Mouse (Mus musculus) heart, postnatal 0 days (tissue): Measurements from ENCODE around the gene Hk3. TPM values are rescaled to one million over a fixed set of nuclear protein-coding genes. Genes with fewer than 3 reads are reported as not detected.

Source experiments
- ATAC-seq: fragments of 200-750 bp; cut with Nextera tagmentation; 2 replicates; pipeline ENCODE4 v1.8.0; 2017; ENCODE audit warnings: low read depth, moderate number of reproducible peaks, moderate library complexity; ENCODE audit not compliant: insufficient read depth
- DNase-seq: peaks from one replicate; pipeline ENCODE4 v3.0.0-alpha.2; 2016; ENCODE audit warnings: low spot score
- H3K27ac ChIP-seq: fragments of 300-500 bp; sonication (generic); 2 replicates; pipeline ENCODE4 v1.5.1; 2014; ENCODE audit warnings: low read depth, mild to moderate bottlenecking
- H3K27me3 ChIP-seq: fragments of 300-500 bp; sonication (generic); 2 replicates; pipeline ENCODE4 v1.6.1; 2014; ENCODE audit warnings: low read length, mixed read lengths; ENCODE audit not compliant: control insufficient read depth, insufficient read depth
- H3K36me3 ChIP-seq: fragments of 300-500 bp; sonication (generic); replicated peaks from 2 replicates; pipeline ENCODE4 v1.6.1; 2014; ENCODE audit warnings: low read length, mixed read lengths; ENCODE audit not compliant: control insufficient read depth, insufficient read depth
- H3K4me1 ChIP-seq: fragments of 300-500 bp; sonication (generic); 2 replicates; pipeline ENCODE4 v1.6.1; 2014; ENCODE audit warnings: antibody characterized with exemption; ENCODE audit not compliant: control insufficient read depth, insufficient read depth
- H3K4me2 ChIP-seq: fragments of 300-500 bp; sonication (generic); 2 replicates; pipeline ENCODE4 v1.6.1; 2014; ENCODE audit warnings: low read depth, mild to moderate bottlenecking, low read length, moderate library complexity
- H3K4me3 ChIP-seq: fragments of 300-500 bp; sonication (generic); 2 replicates; pipeline ENCODE4 v1.5.1; 2014; ENCODE audit warnings: low read depth, low read length
- H3K9ac ChIP-seq: fragments of 300-500 bp; sonication (generic); replicated peaks from 2 replicates; pipeline ENCODE4 v1.6.1; 2014; ENCODE audit warnings: low read depth, low read length, mixed read lengths
- H3K9me3 ChIP-seq: fragments of 300-500 bp; sonication (generic); replicated peaks from 2 replicates; pipeline ENCODE4 v1.6.1; 2016; ENCODE audit warnings: low read length; ENCODE audit not compliant: control insufficient read depth
- CTCF ChIP-seq: IDR thresholded peaks from 2 replicates; pipeline ENCODE4 v1.5.1; 2016; ENCODE audit warnings: antibody characterized with exemption, control low read depth, low read depth
- EP300 ChIP-seq: IDR thresholded peaks from 2 replicates; pipeline ENCODE4 v1.6.1; 2016; ENCODE audit warnings: antibody characterized with exemption, low read depth
- whole genome bisulfite sequencing: fragments of 180-500 bp; shearing (Covaris S2); extraction: QIAGEN DNeasy Blood & Tissue Kit; methylation state at CpG from one replicate; pipeline ENCODE4 v1.1.7; 2014; 5-methylcytosine and 5-hydroxymethylcytosine counted together
- polyA plus RNA-seq: library from polyadenylated mRNA; unstranded; fragments of >200 nt; fragmentation: Nextera tagmentation; extraction: Ambion mirVana; gene quantifications from 2 replicates; pipeline ENCODE4 v1.2.1, GENCODE M21; 2015
- total RNA-seq: library from RNA; depleted of rRNA; stranded (reverse); fragments of >200 nt; gene quantifications from 2 replicates; pipeline ENCODE4 v1.2.3, GENCODE M21; 2014; ENCODE audit warnings: low replicate concordance

The Hk3 gene
- total and polyA plus RNA-seq, 2 experiments from 2014 or later: 0.38 TPM

- H3K9me3 ChIP-seq: no peaks in the 10 kb centered on the region
- no peak overlapping the region for H3K9ac ChIP-seq
- H3K4me1 ChIP-seq: no peaks in the 10 kb centered on the region
- ATAC-seq: no peak
- H3K27ac ChIP-seq: no peak overlapping the region
- TF ChIP-seq CTCF (no peak), EP300 (no peak)
- WGBS: 65% methylated on average over 2 of the region's 2 CpGs
- H3K4me2 ChIP-seq: no peak overlapping the region
- H3K36me3 ChIP-seq: peaks cover 15% of the 10 kb centered on the region
- DNase-seq: no peak
- H3K27me3 ChIP-seq: no peaks in the 10 kb centered on the region
- H3K4me3 ChIP-seq: no peak overlapping the region
Observed at GRCm38 (mm10) chr13:55024215-55024614, 3.0 kb upstream of the Hk3 start.

- 51% methylated on average over 9 of the region's 9 CpGs for WGBS
- Histone ChIP-seq H3K27me3 (no peaks in the 10 kb centered on the region), H3K27ac (no peak overlapping the region), H3K4me3 (no peak overlapping the region), H3K36me3 (0 out of 2 replicates have a peak, but pooled peaks cover 2% of the 10 kb centered on the region), H3K4me2 (no peak overlapping the region), H3K4me1 (no peaks in the 10 kb centered on the region), H3K9me3 (no peaks in the 10 kb centered on the region), H3K9ac (no peak overlapping the region)
- ATAC-seq (no peak), DNase-seq (peak; percentile 12)
- TF ChIP-seq EP300 (no peak), CTCF (no peak)
Observed at GRCm38 (mm10) chr13:55022715-55023114, 1.5 kb upstream of the Hk3 start.

- Histone ChIP-seq H3K4me3 (no peak overlapping the region), H3K9me3 (no peaks in the 10 kb centered on the region), H3K27me3 (no peaks in the 10 kb centered on the region), H3K4me2 (no peak overlapping the region), H3K4me1 (no peaks in the 10 kb centered on the region), H3K27ac (no peak overlapping the region), H3K36me3 (no peaks in the 10 kb centered on the region), H3K9ac (no peak overlapping the region)
- WGBS: 76% methylated on average over 4 of the region's 4 CpGs
- TF ChIP-seq EP300 (no peak), CTCF (no peak)
- no peak for ATAC-seq
- DNase-seq: no peak
Observed at GRCm38 (mm10) chr13:55022256-55022655, 1.1 kb upstream of the Hk3 start.

GRCm38 (mm10) chr13:55020051-55020450 is 1.1 kb downstream of the Hk3 start:
- Histone ChIP-seq H3K9ac (no peak overlapping the region), H3K9me3 (no peaks in the 10 kb centered on the region), H3K36me3 (no peaks in the 10 kb centered on the region), H3K4me3 (no peak overlapping the region), H3K4me1 (no peaks in the 10 kb centered on the region), H3K27me3 (no peaks in the 10 kb centered on the region), H3K27ac (no peak overlapping the region), H3K4me2 (no peak overlapping the region)
- 83% methylated on average over 4 of the region's 4 CpGs for WGBS
- no peak for TF ChIP-seq EP300
- no peak for TF ChIP-seq CTCF
- ATAC-seq (no peak), DNase-seq (no peak)

GRCm38 (mm10) chr13:55019181-55019580 is 2.0 kb downstream of the Hk3 start:
- Histone ChIP-seq H3K9me3 (no peaks in the 10 kb centered on the region), H3K4me2 (no peak overlapping the region), H3K27me3 (no peaks in the 10 kb centered on the region), H3K27ac (no peak overlapping the region), H3K36me3 (no peaks in the 10 kb centered on the region), H3K4me3 (no peak overlapping the region), H3K9ac (no peak overlapping the region), H3K4me1 (no peaks in the 10 kb centered on the region)
- ATAC-seq (no peak), DNase-seq (no peak)
- TF ChIP-seq CTCF (no peak), EP300 (no peak)
- WGBS: 63% methylated on average over 3 of the region's 3 CpGs

GRCm38 (mm10) chr13:55018700-55019099 is 2.5 kb downstream of the Hk3 start:
- Histone ChIP-seq H3K9me3 (no peaks in the 10 kb centered on the region), H3K27ac (no peak overlapping the region), H3K36me3 (no peaks in the 10 kb centered on the region), H3K4me2 (no peak overlapping the region), H3K4me3 (no peak overlapping the region), H3K9ac (no peak overlapping the region), H3K27me3 (no peaks in the 10 kb centered on the region), H3K4me1 (no peaks in the 10 kb centered on the region)
- DNase-seq (no peak), ATAC-seq (no peak)
- WGBS: 86% methylated on average over 9 of the region's 9 CpGs
- TF ChIP-seq EP300: no peak
- TF ChIP-seq CTCF: no peak
